Mouse (Mus musculus) forebrain, postnatal 0 days (tissue): ENCODE results near the gene Zfp575. TPM values are rescaled to one million over a fixed set of nuclear protein-coding genes. Genes with fewer than 3 reads are reported as not detected.

ENCODE experiments used
- ATAC-seq: fragments of 200-750 bp; cut with Nextera tagmentation; 2 replicates; pipeline ENCODE4 v1.8.0; 2017; ENCODE audit warnings: mild to moderate bottlenecking, moderate library complexity
- DNase-seq: peaks from one replicate; pipeline ENCODE4 v3.0.0-alpha.2; 2015
- H3K27ac ChIP-seq: fragments of 300-500 bp; sonication (generic); 2 replicates; pipeline ENCODE4 v1.5.1; 2014; ENCODE audit warnings: low read depth, mild to moderate bottlenecking, antibody characterized with exemption, low read length, moderate library complexity, mixed read lengths
- H3K27me3 ChIP-seq: fragments of 300-500 bp; sonication (generic); 2 replicates; pipeline ENCODE4 v1.6.1; 2014; ENCODE audit warnings: mild to moderate bottlenecking, low read length, mixed read lengths; ENCODE audit not compliant: insufficient read depth
- H3K36me3 ChIP-seq: fragments of 300-500 bp; sonication (generic); 2 replicates; pipeline ENCODE4 v1.6.1; 2014; ENCODE audit warnings: mild to moderate bottlenecking, moderate library complexity; ENCODE audit not compliant: insufficient read depth
- H3K4me1 ChIP-seq: fragments of 300-500 bp; sonication (generic); 2 replicates; pipeline ENCODE4 v1.6.1; 2014; ENCODE audit warnings: antibody characterized with exemption; ENCODE audit not compliant: insufficient read depth
- H3K4me2 ChIP-seq: fragments of 300-500 bp; sonication (generic); 2 replicates; pipeline ENCODE4 v1.6.1; 2014; ENCODE audit warnings: low read depth, mild to moderate bottlenecking, moderate library complexity
- H3K4me3 ChIP-seq: fragments of 300-500 bp; sonication (generic); 2 replicates; pipeline ENCODE4 v1.5.1; 2014; ENCODE audit warnings: low read depth, low read length, mixed read lengths
- H3K9ac ChIP-seq: fragments of 300-500 bp; sonication (generic); 2 replicates; pipeline ENCODE4 v1.6.1; 2014; ENCODE audit warnings: mild to moderate bottlenecking
- H3K9me3 ChIP-seq: fragments of 300-500 bp; sonication (generic); 2 replicates; pipeline ENCODE4 v1.6.1; 2016; ENCODE audit warnings: low read length
- CTCF ChIP-seq: sonication (generic); IDR thresholded peaks from 2 replicates; pipeline ENCODE4 v1.5.1; 2016; ENCODE audit warnings: antibody characterized with exemption, control low read depth, low read depth
- WGBS: fragments of 180-500 bp; shearing (Covaris S2); extraction: QIAGEN DNeasy Blood & Tissue Kit; methylation state at CpG from one replicate; pipeline ENCODE4 v1.1.7; 2014; 5-methylcytosine and 5-hydroxymethylcytosine counted together
- polyA plus RNA-seq: library from polyadenylated mRNA; unstranded; fragments of >200 nt; fragmentation: Nextera tagmentation; extraction: Ambion mirVana; gene quantifications from 2 replicates; pipeline ENCODE4 v1.2.1, GENCODE M21; 2015
- total RNA-seq: library from RNA; depleted of rRNA; stranded (reverse); fragments of >200 nt; gene quantifications from 2 replicates; pipeline ENCODE4 v1.2.3, GENCODE M21; 2014; rRNA removed

Zfp575 gene
- total and polyA plus RNA-seq, 2 experiments from 2014 or later, result 1.2 to 24.8 TPM

DNA sequence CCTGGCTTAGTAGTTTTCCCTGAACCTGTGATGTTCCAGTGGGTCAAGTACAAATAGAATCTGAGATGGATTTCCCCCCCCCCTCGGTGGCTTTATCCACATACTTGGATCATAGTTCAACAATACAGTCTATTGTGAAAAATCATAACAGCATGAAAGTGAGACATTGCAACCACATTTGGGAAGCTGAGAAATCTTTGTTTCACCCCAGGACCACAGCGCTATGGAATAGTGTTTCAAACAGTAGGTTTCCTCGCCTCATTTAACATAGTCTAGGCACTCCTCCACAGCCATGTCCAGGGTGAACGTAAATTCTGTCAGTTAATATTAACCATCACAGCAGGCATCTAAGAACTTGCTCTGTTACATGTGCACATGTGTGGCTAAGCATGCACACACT is 50.4 kb downstream of the Zfp575 start:
- H3K9me3 ChIP-seq, result no peaks in the 10 kb centered on the region
- no peaks in the 10 kb centered on the region for H3K27me3 ChIP-seq
- H3K36me3 ChIP-seq, result peaks cover 29% of the 10 kb centered on the region
- no peak overlapping the region for H3K4me3 ChIP-seq
- 83% methylated on average over 4 of the region's 4 CpGs for WGBS
- TF ChIP-seq CTCF, result no peak
- no peak overlapping the region for H3K4me2 ChIP-seq
- H3K4me1 ChIP-seq, result peaks cover 6% of the 10 kb centered on the region; the same call in 1 of the 2 replicates
- DNase-seq (no peak), ATAC-seq (no peak)
- no peak overlapping the region for H3K9ac ChIP-seq
- H3K27ac ChIP-seq, result no peak overlapping the region

DNA sequence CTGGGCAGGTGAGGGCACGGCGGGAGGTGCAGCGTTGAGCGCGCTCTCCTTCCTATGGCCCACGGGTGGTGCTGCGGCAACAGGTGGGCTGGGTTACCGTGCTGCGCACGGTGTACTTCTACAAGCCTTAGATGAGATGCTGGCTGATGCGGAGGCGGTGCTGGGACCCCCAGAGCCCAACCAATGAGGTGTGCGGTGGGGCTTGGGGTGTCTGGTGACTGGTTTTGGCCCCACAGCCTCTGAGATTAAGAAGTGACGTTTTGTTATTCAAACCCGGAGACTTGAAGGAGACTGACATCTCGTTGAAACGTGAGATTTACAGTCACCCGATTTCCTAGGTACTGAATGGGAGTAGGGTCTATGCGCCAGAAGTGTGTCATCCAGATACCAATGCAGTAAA is 53.1 kb downstream of the Zfp575 start:
- 0 out of 2 replicates have a peak overlapping the region, but pooled peaks have one; percentile 6 for H3K9ac ChIP-seq
- no peak overlapping the region for H3K27ac ChIP-seq
- H3K4me1 ChIP-seq, result peaks cover 14% of the 10 kb centered on the region; the same call in 1 of the 2 replicates
- DNase-seq (no peak), ATAC-seq (no peak)
- no peak for TF ChIP-seq CTCF
- no peaks in the 10 kb centered on the region for H3K27me3 ChIP-seq
- H3K4me3 ChIP-seq, result no peak overlapping the region
- H3K36me3 ChIP-seq, result peaks cover 29% of the 10 kb centered on the region
- 35% methylated on average over 19 of the region's 19 CpGs for WGBS
- peak overlapping the region; percentile 15; the same call in 1 of the 2 replicates for H3K4me2 ChIP-seq
- H3K9me3 ChIP-seq, result no peaks in the 10 kb centered on the region

Other genes starting within 250 kb of the Zfp575 start
- gene Lypd5, start 238.4 kb downstream of the Zfp575 start, total RNA-seq, result not detected in 2 replicates
- gene Lypd5, start 238.4 kb downstream of the Zfp575 start, polyA plus RNA-seq, result not detected in 2 replicates
- 1.2 and 1.5 TPM in 2 replicates for gene Kcnn4, start 217.4 kb downstream of the Zfp575 start, total RNA-seq
- 0.88 and 1.1 TPM in 2 replicates for gene Kcnn4, start 217.4 kb downstream of the Zfp575 start, polyA plus RNA-seq
- 23.9 and 31.8 TPM in 2 replicates for gene Smg9, start 188.0 kb downstream of the Zfp575 start, total RNA-seq
- 25.2 and 28.5 TPM in 2 replicates for gene Smg9, start 188.0 kb downstream of the Zfp575 start, polyA plus RNA-seq
- gene Irgc1, start 135.3 kb downstream of the Zfp575 start, total RNA-seq, result not detected in 2 replicates
- not detected in 2 replicates for gene Irgc1, start 135.3 kb downstream of the Zfp575 start, polyA plus RNA-seq
- gene Plaur, start 125.2 kb downstream of the Zfp575 start, total RNA-seq, result 0.85 and 1.3 TPM in 2 replicates
- gene Plaur, start 125.2 kb downstream of the Zfp575 start, polyA plus RNA-seq, result 1.2 and 1.3 TPM in 2 replicates
- gene Cadm4, start 105.6 kb downstream of the Zfp575 start, total RNA-seq, result 412 and 434 TPM in 2 replicates
- 102 and 107 TPM in 2 replicates for gene Cadm4, start 105.6 kb downstream of the Zfp575 start, polyA plus RNA-seq
- 196 and 242 TPM in 2 replicates for gene Zfp428, start 80.6 kb downstream of the Zfp575 start, total RNA-seq
- 258 and 279 TPM in 2 replicates for gene Zfp428, start 80.6 kb downstream of the Zfp575 start, polyA plus RNA-seq
- gene AC161166.1, start 75.2 kb downstream of the Zfp575 start, total RNA-seq, result not detected in 2 replicates
- gene AC161166.1, start 75.2 kb downstream of the Zfp575 start, polyA plus RNA-seq, result 0.13 and 0.31 TPM in 2 replicates
- 103 and 119 TPM in 2 replicates for gene Irgq, start 57.0 kb downstream of the Zfp575 start, total RNA-seq
- 20.8 and 26.8 TPM in 2 replicates for gene Irgq, start 57.0 kb downstream of the Zfp575 start, polyA plus RNA-seq
- 0.31 and 0.43 TPM in 2 replicates for gene Pinlyp, start 41.5 kb downstream of the Zfp575 start, total RNA-seq
- not detected in 2 replicates for gene Pinlyp, start 41.5 kb downstream of the Zfp575 start, polyA plus RNA-seq
- gene Xrcc1, start 41.4 kb downstream of the Zfp575 start, total RNA-seq, result 41.1 and 49.8 TPM in 2 replicates
- gene Xrcc1, start 41.4 kb downstream of the Zfp575 start, polyA plus RNA-seq, result 42.1 and 48.6 TPM in 2 replicates
- 24.2 and 25.8 TPM in 2 replicates for gene Ethe1, start 98 bp downstream of the Zfp575 start, total RNA-seq
- 24.3 and 26.8 TPM in 2 replicates for gene Ethe1, start 98 bp downstream of the Zfp575 start, polyA plus RNA-seq
- 0.15 TPM in 1 of 2 replicates, not detected in the other for gene Phldb3, start 23.1 kb upstream of the Zfp575 start, total RNA-seq
- gene Phldb3, start 23.1 kb upstream of the Zfp575 start, polyA plus RNA-seq, result not detected in 2 replicates
- 0.23 and 0.33 TPM in 2 replicates for gene Lypd3, start 48.9 kb upstream of the Zfp575 start, total RNA-seq
- gene Lypd3, start 48.9 kb upstream of the Zfp575 start, polyA plus RNA-seq, result 0.67 and 1.3 TPM in 2 replicates
- gene Tex101, start 89.0 kb upstream of the Zfp575 start, total RNA-seq, result not detected in 2 replicates
- gene Tex101, start 89.0 kb upstream of the Zfp575 start, polyA plus RNA-seq, result not detected in 2 replicates
- not detected in 2 replicates for gene BC049730, start 121.6 kb upstream of the Zfp575 start, total RNA-seq
- gene BC049730, start 121.6 kb upstream of the Zfp575 start, polyA plus RNA-seq, result not detected in 2 replicates
- gene Gm4763, start 139.3 kb upstream of the Zfp575 start, total RNA-seq, result not detected in 2 replicates
- gene Gm4763, start 139.3 kb upstream of the Zfp575 start, polyA plus RNA-seq, result not detected in 2 replicates
- gene Cd177, start 172.7 kb upstream of the Zfp575 start, total RNA-seq, result 0.48 TPM in 1 of 2 replicates, not detected in the other
- gene Cd177, start 172.7 kb upstream of the Zfp575 start, polyA plus RNA-seq, result 0.27 and 0.28 TPM in 2 replicates
- 0.57 TPM in 1 of 2 replicates, not detected in the other for gene Ceacam10, start 189.6 kb upstream of the Zfp575 start, total RNA-seq
- 0.14 TPM in 1 of 2 replicates, not detected in the other for gene Ceacam10, start 189.6 kb upstream of the Zfp575 start, polyA plus RNA-seq